Mouse (Mus musculus) megakaryocyte, adult 5-6 weeks (primary cell): ENCODE results near the gene Mink1. TPM values are rescaled to one million over a fixed set of nuclear protein-coding genes. Genes with fewer than 3 reads are reported as not detected.
"Not testable (repeated sequence)": the region's sequence is repeated elsewhere in the genome, so short reads cannot be mapped to it uniquely, and the experiment has no call there.

Experiments used
- ATAC-seq: 2 replicates; pipeline ENCODE4 v1.8.0; 2016; ENCODE audit warnings: mild to moderate bottlenecking, inconsistent platforms; ENCODE audit not compliant: poor library complexity, severe bottlenecking
- total RNA-seq, 2 experiments: library from RNA; stranded (forward) in 1 of 2; stranded (reverse) in 1 of 2; fragments of 153-499, 151-499 nt in 1 of 2; fragments of 221-1000, 200-1000 nt in 1 of 2; gene quantifications; 2 replicates each; pipeline versions ENCODE4 v1.2.3 to v1.2.4; 2015 to 2017

Gene Mink1
- total RNA-seq, 2 experiments from 2014 or later, result 17.5 to 21.3 TPM

DNA sequence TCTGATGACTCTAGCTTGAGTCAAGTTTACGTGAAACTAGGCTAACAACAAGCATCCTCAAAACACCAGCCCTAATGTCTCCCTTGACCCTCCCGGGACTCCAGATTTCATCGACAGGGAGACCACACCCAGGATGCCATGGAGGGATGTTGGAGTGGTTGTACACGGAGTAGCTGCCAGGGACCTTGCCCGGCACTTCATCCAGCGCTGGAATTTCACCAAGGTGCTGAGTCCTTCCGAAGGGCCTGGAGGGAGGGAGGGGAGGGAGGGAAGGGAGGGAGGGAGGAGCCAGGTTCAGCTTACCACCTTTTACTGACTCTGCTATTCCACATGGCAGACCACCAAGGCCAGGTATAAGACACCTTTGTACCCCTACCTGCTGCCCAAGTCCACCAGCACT, 8.7 kb upstream of the Mink1 start:
- no peak for ATAC-seq

- no peak for ATAC-seq
These were observed 5.1 kb upstream of the Mink1 start for GRCm38 (mm10) chr11:70557545-70557944.

DNA sequence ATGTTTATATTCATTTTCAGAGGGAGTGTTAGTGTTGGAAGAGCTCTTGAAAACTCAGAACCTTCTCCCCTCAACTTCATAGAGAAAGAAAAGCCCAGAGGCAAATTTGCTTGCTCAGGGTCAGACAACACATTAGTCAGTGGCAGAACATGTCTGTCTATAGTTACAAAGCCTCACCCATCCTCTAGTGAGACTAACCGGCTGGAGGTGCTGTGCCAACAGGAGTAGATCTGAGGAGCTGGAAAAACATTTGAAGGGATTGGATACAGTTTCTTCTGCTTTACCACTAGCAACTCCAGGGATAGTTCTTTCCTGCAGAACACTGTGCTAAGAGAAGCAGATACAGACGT, 769 bp upstream of the Mink1 start:
- no peak for ATAC-seq

- ATAC-seq, result no peak
These were observed 351 bp downstream of the Mink1 start for GRCm38 (mm10) chr11:70562995-70563469.

DNA sequence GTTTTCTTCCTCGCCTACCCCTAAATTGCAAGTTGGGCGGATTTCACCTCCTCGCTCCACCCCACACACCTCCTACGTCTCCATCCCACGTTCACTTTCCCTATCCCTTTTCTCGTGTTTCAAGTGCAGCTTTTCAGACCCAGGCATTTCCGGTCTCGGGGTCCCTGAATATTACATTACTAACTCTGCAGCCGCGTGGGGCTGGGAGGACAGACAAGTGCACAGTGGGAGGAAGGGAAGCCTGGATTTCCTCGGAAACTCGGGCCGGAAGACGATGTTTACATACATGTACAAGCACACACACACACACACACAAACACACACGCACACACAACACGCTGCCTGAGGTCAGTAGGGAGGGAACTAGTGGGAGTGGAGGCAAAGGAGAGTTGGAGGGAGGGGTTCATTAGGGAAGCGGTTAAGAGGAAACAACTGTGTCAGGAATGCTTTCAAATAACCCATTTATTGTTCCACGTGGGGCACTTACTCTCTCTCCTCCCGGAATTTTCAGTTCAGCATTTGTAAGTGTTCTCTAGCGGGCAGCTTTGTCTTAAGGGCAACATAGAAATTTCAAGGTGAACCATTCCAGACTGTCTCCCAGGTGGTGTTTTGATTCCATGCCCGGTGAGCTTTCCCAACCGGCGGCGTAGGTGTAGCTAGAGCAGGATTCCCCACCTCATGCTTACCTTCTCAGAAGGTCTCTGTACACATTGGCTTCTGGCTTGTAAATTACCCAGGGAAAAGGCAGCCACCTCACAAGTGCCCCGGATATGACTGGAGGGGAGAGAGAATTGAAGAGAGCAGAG, 992 bp downstream of the Mink1 start:
- ATAC-seq, result peak; percentile 46; the same call in 1 of the 2 replicates

DNA sequence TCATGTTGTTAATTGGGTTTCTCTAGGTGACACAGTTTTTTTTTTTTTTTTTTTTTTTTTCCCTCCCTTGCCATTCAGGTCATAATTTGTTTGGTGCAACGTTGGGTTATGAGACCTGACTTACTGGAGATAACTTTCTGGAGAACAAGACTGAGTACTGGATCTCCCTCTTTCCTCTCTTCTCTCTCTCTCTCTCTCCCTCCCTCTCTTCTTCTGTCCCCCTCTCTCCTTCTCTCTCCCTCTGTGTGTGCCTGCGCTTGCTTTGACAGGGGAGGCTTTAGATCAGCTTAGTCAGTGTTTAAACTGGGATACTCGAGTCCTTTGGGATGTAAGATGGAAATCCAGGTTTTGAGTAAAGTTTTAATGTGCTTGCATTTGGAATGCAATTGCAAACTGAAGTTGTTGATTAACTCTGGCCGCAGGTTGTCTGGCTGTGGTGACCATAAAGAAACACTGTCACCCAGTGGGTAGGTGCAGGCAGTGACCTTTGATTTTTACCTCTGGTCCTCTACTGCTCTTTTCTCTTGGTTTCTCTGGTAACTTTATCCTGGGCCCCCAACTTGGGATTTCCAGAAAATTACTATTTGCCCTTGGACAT, 1.7 kb downstream of the Mink1 start:
- ATAC-seq, result no peak

DNA sequence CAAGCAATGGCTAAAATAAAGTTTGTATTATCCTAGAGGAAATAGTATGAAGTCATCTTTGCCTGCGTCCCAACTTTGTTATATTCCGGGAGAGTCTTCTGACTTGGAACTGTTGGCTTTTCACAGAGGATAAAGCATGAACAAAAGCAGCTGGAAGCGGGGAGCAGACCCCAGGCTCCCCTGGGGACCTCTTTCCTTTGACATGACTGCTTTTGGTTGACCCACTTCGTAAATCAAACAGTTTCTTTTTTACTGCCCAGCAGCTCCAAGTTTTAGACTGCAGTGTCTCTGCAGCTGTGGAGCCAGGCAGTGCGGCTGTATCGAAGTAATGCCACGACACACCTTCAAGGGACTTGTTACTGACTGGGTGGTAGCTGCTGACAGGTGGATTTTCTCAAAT, 3.9 kb downstream of the Mink1 start:
- ATAC-seq, result no peak

- not testable (repeated sequence) for ATAC-seq
These were observed 7.9 kb downstream of the Mink1 start for GRCm38 (mm10) chr11:70570614-70571013.

GRCm38 (mm10) chr11:70571641-70572040, 9.0 kb downstream of the Mink1 start:
- no peak for ATAC-seq

DNA sequence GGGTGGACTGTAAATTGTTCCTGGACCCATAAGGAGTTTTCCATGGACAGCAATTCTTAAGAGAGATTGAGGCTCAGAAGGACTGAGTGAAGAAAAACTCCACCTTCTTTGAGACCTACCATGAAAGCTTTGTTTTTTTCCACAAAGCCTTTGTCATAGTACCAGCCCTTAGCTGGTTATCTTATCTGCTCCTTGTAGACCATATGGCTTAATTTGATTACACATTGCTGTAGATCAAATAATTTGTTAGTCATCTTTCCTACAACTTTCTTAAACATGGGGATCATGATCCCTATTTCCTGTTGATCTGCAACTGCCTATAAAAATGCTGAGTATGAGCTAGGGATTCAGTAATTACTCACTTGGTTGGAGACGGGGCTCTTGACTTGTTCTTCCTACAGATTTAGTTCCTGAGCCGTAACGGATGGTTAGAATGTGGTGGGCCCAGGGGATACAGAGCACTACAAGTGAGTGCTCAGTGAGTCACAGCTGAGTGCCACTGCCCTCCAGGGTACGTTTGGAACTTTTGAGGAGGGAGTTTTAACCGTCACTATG, 9.7 kb downstream of the Mink1 start:
- no peak for ATAC-seq

GRCm38 (mm10) chr11:70573872-70574271, 11.2 kb downstream of the Mink1 start:
- ATAC-seq, result no peak

GRCm38 (mm10) chr11:70577201-70577600, 14.5 kb downstream of the Mink1 start:
- ATAC-seq, result no peak

- no peak for ATAC-seq
These were observed 16.3 kb downstream of the Mink1 start for GRCm38 (mm10) chr11:70578962-70579361.

GRCm38 (mm10) chr11:70579710-70580357, 17.2 kb downstream of the Mink1 start:
- ATAC-seq, result peak; percentile 40; the same call in 1 of the 2 replicates

- no peak for ATAC-seq
These were observed 17.7 kb downstream of the Mink1 start for GRCm38 (mm10) chr11:70580358-70580720.

GRCm38 (mm10) chr11:70580921-70581320, 18.2 kb downstream of the Mink1 start:
- ATAC-seq, result no peak

- no peak for ATAC-seq
These were observed 19.5 kb downstream of the Mink1 start for GRCm38 (mm10) chr11:70582196-70582595.

DNA sequence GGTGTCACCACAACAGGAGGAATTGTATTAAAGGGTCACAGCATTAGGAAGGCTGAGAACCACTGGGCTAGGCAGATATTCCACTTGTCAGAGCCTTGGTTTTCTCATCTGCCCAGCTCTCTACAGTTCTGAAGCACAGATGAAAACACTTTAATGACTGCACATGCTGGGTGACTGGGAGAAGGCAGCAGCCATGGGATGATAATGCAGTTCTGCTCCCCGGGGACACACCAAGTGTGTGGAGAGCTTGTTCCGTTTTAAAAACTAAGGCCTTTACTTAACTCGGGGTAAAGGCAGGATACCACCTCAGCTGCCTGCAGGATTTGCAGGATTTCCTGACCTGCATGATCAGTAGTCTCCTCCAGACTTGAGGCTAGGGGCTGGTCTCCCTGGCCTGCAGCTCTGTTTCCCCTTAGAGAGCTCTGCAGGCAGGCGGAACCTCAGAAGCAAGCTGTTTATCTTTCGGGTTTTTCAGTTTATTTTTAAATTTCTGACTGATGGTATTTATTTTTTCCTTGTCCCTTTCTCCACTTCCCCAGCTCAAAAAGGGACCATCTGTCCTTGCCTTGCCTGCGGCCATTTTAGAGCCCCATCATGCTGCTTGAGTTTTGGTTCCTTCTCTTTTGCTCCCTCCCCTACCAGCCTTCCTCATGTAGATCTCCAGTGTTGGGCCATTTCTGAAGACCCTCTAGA, 20.5 kb downstream of the Mink1 start:
- ATAC-seq, result no peak

GRCm38 (mm10) chr11:70583775-70584174, 21.1 kb downstream of the Mink1 start:
- ATAC-seq, result no peak

DNA sequence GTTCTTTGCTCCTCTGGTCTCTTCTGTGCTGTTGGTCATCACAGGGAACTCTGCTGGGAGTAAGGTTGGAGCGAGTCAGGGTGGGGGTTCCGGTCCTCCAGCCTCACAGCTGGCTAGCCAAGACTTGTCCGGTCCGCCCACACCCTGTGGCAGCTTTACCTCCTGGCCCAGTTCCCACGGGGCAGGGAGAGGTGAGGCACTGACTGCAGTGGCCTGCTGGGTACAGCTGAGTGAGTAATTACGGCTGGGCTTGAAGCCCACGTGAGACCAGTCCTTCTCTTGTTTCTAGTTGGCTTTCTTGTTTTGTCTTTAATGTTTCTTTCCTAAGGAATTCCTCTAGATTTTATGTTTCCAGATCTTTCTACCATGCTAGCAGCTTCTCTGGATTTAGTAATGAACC, 22.8 kb downstream of the Mink1 start:
- no peak for ATAC-seq

- no peak for ATAC-seq
These were observed 23.6 kb downstream of the Mink1 start for GRCm38 (mm10) chr11:70586261-70586660.
